Mouse (Mus musculus) kidney, adult 2 months (tissue): ENCODE measurements around the gene D630045J12Rik.

Experiments
- CTCF ChIP-seq: fragments of 200-500 bp; conservative IDR thresholded peaks from 2 replicates; pipeline ENCODE4 v1.5.1; 2011; ENCODE audit warnings: low read depth, mild to moderate bottlenecking, control low read depth, low read length, moderate library complexity, mixed read lengths; ENCODE audit not compliant: insufficient read depth, insufficient read length
- POLR2A ChIP-seq: fragments of 200-500 bp; IDR thresholded peaks from one replicate; pipeline ENCODE4 v1.6.1; 2011; ENCODE audit warnings: low read depth, low read length, control low read depth

DNA sequence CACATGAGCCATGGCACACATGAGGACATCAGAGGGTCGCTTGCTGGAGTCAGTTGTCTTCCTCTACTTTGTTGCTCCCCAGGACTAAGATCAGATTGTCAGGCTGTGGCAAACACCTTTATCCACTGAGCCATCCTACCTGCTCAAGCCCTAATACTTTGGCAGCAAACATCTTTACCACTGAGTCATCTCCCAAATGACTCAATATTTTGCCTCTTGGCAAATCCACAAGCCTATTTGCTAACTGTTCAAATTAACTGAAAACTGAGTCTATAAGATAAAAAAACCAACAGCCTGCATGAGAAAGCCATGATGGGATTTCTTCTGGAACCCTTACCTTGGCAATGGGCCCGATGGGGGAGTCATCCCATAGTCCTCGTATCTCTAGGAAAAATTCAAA is 114.7 kb downstream of the D630045J12Rik start:
- TF ChIP-seq POLR2A = no peak
- TF ChIP-seq CTCF = no peak
